Mouse (Mus musculus) bone marrow, adult 2 months (tissue): ENCODE measurements at regions not wholly inside any gene's neighbourhood (a gene's known extent, or its start where the extent isn't known, plus 50 kb on each side); places are given as distances from the start of the nearest gene placed in this dataset.
"Not testable (repeated sequence)": the region's sequence is repeated elsewhere in the genome, so short reads cannot be mapped to it uniquely, and the experiment has no call there.

Source experiments
- CTCF ChIP-seq: fragments of 200-500 bp; IDR thresholded peaks from 2 replicates; pipeline ENCODE4 v1.5.1; 2011; ENCODE audit warnings: low read length, control low read depth; ENCODE audit not compliant: control insufficient read depth, insufficient read depth
- POLR2A ChIP-seq: fragments of 200-500 bp; IDR thresholded peaks from 2 replicates; pipeline ENCODE4 v1.6.1; 2011; ENCODE audit warnings: low read depth, mild to moderate bottlenecking, control low read depth, low read length, borderline replicate concordance; ENCODE audit not compliant: control insufficient read depth

DNA sequence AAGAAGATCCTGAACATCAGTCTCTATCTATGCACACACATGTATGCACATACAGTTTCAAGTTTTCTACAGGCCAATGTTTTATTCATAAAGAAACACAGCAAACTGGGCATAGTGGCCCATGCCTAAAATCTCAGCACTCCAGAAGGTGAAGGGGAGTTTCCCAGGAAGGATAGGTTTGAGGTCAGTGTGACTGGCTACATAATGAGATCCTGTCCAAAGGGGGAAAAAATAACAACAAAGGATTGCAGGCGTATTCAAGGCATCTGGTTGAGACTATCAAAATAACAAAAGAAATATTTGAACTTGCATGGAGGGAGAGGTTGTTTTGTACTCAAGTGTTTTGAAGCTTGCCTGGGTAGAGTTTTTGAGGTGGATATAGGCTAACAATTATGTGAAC is 80.0 kb upstream of the Cep85l start:
- not testable (repeated sequence) for TF ChIP-seq POLR2A, CTCF
